Mouse (Mus musculus) fat pad, adult 2 months (tissue): ENCODE measurements at regions not wholly inside any gene's neighbourhood (a gene's known extent, or its start where the extent isn't known, plus 50 kb on each side); places are given as distances from the start of the nearest gene placed in this dataset.

Experiments
- DNase-seq: peaks from one replicate; pipeline ENCODE4 v3.0.0-alpha.2; 2011; ENCODE audit warnings: low read depth, low spot score; ENCODE audit errors: extremely low read depth

GRCm38 (mm10) chr16:44630861-44631260, 72.2 kb upstream of the Boc start:
- no peak for DNase-seq

GRCm38 (mm10) chr16:44630426-44630825, 71.7 kb upstream of the Boc start:
- DNase-seq: no peak

GRCm38 (mm10) chr16:44629296-44630275, 70.9 kb upstream of the Boc start:
- DNase-seq: no peak

- no peak for DNase-seq
These were observed 67.2 kb upstream of the Boc start for GRCm38 (mm10) chr16:44625871-44626293.

GRCm38 (mm10) chr16:44625108-44625616, 66.5 kb upstream of the Boc start:
- no peak for DNase-seq

GRCm38 (mm10) chr16:44621573-44621972, 62.9 kb upstream of the Boc start:
- no peak for DNase-seq

- peak; percentile 58 for DNase-seq
These were observed 61.8 kb upstream of the Boc start for GRCm38 (mm10) chr16:44620536-44620935.

- no peak for DNase-seq
These were observed 60.9 kb upstream of the Boc start for GRCm38 (mm10) chr16:44619476-44620103.

- DNase-seq: no peak
These were observed 58.3 kb upstream of the Boc start for GRCm38 (mm10) chr16:44617041-44617440.

- DNase-seq: peak; percentile 19
These were observed 57.7 kb upstream of the Boc start for GRCm38 (mm10) chr16:44616376-44616775.

- no peak for DNase-seq
These were observed 57.1 kb upstream of the Boc start for GRCm38 (mm10) chr16:44615878-44616206.

- DNase-seq: no peak
These were observed 56.6 kb upstream of the Boc start for GRCm38 (mm10) chr16:44615172-44615877.

- DNase-seq: no peak
These were observed 55.5 kb upstream of the Boc start for GRCm38 (mm10) chr16:44614235-44614634.

- DNase-seq: no peak
These were observed 54.0 kb upstream of the Boc start for GRCm38 (mm10) chr16:44612676-44613075.

- no peak for DNase-seq
These were observed 52.8 kb upstream of the Boc start for GRCm38 (mm10) chr16:44611525-44611924.

GRCm38 (mm10) chr16:44608586-44608985, 49.9 kb upstream of the Boc start:
- DNase-seq: no peak
